Mouse (Mus musculus): ENCODE data around the gene Kcnc2.

Kcnc2 gene

DNA sequence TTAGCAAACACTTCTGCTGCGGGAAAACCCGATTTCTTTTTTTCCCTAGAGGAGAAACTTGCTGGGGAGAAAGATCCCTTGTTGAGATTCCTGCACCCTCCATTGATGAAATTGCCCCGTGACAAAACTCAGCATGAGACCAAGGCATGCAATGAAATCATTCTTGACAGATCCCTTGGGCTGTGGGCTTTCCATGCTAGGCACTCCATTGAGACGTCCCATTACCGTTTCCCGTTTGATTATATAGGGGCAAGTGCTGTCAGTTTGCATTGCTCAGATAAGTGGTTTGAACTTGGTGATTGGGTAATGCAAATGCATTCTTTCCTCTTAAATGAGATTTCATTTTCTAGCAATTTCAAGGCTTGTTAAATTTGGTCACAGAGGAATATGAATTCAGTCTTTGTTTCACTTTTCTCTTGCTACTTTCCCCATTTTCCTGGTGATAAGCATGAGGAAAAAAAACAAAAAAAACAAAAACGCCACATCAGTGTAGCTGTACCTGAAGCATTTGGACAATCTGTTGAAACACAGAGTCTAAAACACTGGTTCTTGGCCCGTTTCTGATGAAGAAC is 123.6 kb downstream of the Kcnc2 start:
- no peak for DNase-seq (ENCODE audit: low read depth, low spot score)

DNA sequence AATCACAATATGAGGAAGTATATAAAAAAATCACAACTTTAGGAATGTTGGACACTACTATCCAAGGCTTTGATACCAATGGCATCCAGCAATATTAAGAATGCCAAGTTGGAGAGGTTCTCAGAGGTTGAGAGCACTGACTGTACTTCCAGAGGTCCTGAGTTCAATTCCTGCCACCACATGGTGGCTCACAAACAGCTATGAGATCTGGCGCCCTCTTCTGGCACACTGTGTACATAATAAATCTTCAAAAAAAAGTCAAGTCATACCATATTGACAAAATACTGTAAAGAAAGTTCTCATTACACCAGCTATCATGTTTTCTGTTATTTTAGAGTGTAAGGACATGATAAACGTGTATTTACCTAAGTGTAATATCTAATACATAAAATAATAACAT is 126.3 kb downstream of the Kcnc2 start:
- DNase-seq (ENCODE audit: low read depth, low spot score), result peak; percentile 49

DNA sequence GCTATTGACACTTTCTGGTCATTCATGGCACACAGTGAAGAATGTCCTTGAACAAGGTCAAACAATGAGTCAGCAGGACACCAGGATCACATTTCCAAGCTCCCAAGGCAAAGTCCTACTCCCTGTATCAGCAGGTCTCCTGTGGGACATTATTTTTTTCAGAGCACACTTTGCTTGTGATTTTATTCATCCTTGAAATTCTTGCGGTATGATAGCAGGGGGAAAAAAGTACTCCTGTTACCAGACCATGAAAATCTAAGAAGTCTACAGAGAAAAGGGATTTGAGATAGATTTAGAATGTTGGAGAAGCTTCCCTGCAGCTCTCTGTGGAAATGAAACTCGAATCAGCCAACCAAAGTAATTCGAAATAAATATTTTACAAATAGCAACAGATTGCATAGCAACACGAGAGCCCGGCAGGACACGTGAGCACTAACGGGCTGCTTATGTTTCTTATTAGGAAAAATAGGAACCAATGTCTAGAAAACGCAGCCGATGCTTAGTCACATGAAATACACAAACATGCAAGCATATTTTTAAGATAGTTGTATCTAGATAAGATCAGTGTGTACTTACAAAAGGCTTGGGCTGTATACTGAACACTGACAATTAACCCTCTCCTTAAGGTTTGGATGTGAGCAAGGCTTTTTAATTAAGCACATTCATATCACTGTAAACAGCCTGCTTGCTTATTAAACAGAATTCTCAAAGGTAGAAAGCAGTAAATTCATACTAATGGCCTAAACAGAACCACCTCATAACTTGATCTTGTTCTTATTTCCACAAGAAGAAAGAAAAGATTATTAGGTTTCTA is 129.9 kb downstream of the Kcnc2 start:
- peak; percentile 74 for DNase-seq (ENCODE audit: low read depth, low spot score)

DNA sequence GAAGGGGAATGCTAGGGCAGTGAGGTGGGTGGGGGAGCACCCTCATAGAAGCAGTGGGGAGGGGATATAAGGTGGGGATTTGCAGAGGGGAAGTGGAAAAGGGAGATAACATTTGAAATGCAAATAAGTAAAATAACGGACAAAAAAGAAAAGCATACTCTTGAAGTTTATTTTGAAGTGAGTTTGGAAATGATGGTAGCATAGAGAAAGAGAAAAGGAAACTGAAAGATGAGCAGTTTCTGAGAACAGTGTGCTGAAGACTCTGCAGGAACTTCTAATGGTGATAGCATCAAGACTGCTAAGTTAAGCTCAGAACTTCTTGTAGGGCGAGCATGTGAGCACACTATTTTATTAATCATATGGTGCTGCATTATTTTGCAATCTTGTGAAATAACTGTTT is 138.6 kb downstream of the Kcnc2 start:
- no peak for DNase-seq (ENCODE audit: low read depth, low spot score)

DNA sequence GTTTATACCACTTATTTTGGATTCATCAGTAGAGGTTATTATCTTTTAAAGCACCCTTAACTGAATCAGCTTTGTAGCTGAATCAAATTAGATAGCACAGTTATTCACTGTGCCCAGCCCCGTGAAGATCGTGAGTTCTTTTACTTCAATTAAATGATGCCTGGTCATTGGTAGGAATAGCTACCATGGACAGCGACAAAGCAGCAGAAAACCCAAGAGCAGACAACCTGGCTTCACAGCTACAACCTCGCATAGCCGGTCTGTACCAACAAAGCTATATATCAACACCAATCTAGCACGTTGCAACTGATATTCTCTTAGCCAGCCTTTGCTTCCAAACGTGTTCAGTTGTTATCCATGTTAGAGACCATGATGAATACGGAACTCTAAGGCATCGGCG is 152.4 kb downstream of the Kcnc2 start:
- peak; percentile 59 for DNase-seq (ENCODE audit: low read depth, low spot score)

DNA sequence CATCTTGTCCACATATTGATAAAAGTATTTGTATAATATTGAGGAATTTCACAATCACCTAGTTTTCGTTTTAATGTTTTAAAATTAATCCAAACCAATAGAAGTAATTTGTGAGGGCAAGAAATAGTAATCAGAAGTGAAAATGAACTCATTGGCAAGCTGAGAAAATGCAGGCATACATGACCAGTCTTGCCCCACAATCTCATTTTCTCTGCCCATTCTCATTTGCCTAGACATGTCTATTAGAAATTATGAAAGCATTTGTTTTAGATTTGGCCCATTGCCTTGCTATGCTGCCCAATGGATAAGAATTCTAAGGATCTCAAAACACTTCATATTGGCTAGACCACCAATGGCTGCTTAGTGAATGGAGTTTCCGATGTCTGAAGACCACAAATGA is 166.0 kb downstream of the Kcnc2 start:
- no peak for DNase-seq (ENCODE audit: low read depth, low spot score)

DNA sequence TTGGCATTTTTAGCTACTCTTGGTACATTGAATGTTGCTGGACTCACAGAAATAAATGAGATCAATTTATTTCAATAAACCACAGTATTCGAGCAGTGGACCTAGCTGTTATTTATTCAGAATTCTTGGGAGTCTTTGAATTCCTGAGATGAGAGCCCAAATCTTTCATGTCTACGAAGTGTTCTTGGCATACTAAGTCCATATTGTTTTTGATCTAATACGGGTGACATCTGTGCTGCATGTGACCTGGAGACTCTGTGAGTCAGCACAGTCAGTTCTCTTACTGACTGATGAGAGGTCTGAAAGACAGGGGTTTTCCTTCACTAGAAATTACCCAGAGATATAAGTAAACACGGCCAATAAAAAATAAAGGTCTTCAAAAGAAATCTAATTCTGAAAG is 173.7 kb downstream of the Kcnc2 start:
- DNase-seq (ENCODE audit: low read depth, low spot score), result no peak

DNA sequence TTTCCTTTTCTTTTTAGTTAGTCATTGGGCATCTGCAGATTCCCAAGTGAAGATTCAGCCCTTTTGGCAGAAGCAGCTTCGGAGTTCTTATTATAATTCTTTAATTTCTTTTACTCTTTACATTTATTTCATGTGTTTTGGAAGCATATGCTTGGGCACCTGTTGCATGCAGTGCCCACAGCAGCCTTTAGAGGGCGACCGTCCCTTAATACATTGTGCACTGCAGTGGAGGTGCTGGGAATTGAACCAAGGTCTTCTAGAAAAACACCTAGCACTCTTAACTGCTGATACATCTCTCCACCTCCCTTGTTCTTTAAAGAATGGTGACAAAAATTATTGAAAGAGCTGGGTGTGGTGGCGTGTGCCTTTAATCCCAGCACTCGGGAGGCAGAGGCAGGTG is 180.0 kb downstream of the Kcnc2 start:
- peak; percentile 51 for DNase-seq (ENCODE audit: low read depth, low spot score)

DNA sequence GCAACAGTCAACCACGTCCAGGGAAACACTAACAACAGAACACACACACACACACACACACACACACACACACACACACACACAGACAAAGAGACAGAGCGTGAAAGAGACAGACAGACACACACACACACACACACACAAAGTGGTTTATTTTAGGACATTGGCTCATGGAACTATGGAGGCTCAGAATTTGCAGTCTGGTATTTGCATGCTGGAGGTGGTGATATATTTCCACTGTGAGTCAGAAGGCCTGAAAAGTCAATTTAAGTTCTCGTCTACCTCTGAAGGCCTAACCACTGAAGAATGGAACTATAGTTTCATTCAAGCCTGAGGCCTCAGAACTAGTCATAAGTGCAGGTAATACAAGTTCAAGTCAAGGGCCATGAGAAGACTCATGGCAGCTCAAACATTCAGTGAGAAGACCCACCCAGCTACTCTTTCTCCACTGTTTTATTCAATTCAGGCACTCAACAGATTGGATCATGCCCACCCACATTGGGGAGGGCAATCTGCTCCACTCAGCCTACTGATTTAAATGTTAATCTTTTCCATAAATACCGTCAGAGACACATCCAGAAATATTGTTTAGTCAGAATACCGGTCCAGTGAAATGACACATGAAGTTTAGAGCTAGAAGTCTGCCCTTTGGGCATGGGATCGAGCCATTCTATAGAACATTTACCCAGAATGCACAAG is 197.9 kb downstream of the Kcnc2 start:
- DNase-seq (ENCODE audit: low read depth, low spot score), result no peak

DNA sequence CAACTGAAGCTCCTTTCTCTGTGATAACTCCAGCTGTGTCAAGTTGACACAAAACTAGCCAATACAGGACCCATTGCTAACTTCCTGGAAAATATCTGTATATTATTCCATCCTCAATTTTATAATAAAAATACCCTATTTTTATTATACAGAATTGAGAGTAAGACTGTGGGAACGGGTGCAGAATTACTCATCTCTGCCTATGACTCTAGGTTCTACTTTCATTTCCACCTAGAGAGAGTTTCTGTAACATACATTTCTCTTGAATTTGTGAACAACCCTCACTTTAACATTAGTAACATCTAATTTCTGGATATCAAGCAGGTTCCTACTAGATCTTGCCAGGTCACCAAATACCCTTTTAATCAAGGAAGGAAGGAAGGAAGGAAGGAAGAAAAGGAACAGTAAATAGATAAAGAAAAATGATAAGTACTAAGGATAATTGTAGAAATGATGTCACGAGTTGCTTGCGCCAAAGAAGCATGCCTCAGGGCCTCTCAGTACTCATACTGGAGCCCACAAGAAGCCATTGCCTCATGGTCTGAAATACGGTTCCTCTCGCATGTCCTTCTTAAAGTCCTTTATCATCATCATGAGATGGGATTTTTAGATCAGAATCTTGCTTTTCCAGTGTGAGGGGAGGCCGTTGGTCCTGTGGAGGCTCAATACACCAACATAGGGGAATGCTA is 203.3 kb downstream of the Kcnc2 start:
- DNase-seq (ENCODE audit: low read depth, low spot score), result no peak

DNA sequence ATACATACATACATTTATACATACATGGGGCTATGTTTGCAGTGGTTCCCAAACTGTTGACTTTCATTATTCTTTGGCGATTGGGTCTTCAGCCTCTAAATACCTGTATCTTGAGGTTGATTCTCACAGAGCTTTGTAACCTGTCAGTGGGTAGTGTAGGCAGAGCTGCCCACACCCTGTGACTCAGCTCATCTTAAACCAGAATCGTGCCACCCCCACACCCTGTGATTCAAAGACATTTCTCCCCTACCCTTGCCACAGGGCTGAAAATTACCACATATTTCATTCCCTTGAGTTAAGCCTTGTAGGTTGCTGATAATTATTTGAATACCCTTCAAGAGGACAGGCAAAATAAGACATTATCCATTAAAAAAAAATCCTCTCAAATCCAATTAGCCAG is 210.5 kb downstream of the Kcnc2 start:
- DNase-seq (ENCODE audit: low read depth, low spot score), result no peak

DNA sequence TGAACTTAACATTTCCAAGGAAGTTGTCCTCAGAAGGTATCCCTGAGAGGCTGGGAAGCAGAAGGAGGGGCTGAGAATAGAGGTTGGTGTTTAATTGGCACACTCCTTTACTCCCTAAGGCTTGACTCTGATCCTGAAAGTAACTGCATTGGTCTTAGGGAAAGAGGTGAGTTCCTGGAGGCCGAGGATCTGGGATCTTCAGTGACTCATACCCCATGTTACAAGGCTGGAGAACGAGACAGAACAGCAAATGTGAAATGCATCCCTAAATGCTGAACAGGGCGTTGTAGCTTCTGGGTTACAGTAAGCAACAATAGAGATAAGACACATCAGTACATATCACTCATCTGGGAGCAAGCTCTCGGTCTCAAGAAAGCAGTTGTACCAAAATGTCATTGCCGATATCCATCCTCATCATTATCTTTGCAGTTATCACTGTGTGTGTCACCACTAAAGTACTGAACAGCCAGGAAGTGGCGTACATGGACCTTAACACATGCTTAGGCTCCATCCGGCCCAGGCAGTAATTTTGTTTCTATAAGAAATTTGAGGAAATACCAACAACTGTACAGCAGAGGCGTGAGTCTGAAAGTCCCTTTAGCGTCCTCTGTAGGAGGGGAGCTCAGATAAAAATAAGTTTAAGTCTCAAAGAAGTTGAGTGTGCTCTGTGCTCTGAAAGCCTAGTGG is 211.1 kb downstream of the Kcnc2 start:
- no peak for DNase-seq (ENCODE audit: low read depth, low spot score)

DNA sequence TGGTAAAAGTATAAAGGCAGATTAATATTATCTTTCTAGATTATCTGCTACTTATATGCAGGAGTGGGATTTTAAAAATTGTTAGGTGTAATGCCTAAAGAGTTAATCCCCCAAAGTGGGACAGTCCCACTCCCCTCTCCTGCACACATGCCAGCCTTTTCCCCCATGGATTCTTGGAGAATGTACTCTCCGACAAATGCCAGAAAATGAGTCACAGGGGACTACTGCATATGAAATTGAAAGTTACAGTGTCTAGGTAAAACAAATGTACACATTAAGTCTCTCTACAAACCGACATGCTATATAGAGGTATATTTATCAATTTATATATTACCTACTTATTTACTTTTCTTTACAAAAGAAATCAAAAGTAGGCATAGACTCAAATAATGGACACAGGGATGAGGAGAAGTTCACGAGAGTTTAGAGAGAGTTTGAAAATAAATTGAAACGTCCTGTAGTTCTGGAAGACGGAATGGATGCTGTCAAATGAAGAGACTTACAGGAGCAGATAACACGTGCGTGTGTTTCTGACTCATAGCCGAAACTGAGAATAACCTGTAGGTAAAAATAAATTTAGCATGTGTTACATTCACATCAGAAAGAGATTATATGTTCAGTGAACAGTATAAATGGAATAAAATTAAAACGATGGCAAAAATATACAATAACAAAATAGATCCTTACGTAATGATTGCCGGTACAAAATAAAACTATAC is 213.6 kb downstream of the Kcnc2 start:
- DNase-seq (ENCODE audit: low read depth, low spot score), result no peak

DNA sequence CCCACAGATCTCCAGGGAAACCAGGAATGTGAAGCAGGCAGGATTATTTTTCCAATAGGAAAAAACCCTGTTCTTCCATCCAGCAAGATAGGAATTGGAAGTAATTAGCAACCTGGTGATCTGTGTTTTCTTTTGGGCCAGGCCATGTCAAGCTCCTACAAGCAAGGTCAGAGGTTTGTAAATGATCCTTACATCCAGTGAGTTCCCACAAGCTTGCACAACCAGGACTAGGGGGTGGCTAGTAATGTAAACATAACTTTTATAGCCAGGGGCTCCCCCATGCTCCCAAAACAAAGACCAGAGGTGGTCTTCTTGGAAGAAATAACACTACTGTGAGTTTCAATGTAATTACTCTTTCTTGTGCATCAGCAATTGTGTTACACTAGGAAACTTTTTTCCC is 214.9 kb downstream of the Kcnc2 start:
- DNase-seq (ENCODE audit: low read depth, low spot score), result no peak

DNA sequence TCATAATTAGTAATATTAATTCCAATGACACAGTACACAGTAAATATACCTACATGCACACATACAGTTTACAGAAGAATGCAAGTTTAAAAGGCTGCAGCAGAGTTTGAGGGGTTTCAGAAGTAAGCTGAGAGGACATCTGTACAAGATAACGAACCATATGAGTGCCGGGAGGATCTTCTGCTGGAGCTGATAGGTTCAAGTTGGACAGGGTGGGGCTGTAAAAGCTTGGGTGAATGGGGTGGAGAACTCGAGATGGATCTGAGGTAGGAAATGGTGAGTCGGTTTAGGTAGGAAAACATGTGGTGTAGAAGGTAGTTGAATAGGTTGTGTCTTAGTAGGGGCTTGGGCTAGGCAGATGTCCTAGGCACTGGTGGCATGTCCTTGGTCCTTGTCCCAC is 217.8 kb downstream of the Kcnc2 start:
- DNase-seq (ENCODE audit: low read depth, low spot score), result no peak
